Mouse (Mus musculus) heart, postnatal 0 days (tissue): ENCODE measurements around the gene Mgea5.

Source experiments
- CTCF ChIP-seq: IDR thresholded peaks from 2 replicates; pipeline ENCODE4 v1.5.1; 2016; ENCODE audit warnings: antibody characterized with exemption, control low read depth, low read depth
- EP300 ChIP-seq: IDR thresholded peaks from 2 replicates; pipeline ENCODE4 v1.6.1; 2016; ENCODE audit warnings: antibody characterized with exemption, low read depth

GRCm38 (mm10) chr19:45717493-45718220 is 66.0 kb downstream of the Mgea5 start:
- TF ChIP-seq CTCF (peak; percentile 47), EP300 (no peak)
